ENCODE assay signal across 23 mouse cellular contexts in the genomic region with DNA sequence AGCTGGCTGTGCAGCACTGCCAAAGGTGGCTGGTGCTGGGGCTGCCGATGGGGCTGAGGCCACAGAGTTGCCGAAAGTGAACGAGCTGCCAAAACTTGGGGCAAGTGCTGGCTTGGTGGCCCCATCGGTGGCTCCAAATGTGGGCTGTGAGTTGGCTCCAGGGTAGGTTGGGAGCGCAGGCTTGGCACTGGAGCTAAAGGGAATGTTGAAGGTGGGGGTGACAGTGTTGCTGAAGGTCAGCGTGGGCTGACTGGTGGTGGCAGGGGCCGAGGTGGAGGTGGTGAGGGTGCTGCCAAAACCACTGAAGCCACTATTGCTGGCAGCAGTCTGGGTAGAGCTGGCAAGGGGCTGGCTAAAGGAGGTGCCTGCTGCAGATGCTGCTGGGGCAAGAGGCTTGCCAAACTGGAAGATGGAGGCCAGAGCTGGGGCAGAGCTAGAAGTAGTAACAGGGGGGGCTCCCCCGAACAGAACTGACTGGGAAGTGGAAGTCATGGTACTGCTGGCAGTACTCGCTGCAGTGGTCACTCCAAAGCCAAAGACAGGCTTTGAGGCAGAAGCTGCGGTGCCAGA. TPM values are rescaled to one million over a fixed set of nuclear protein-coding genes. Genes with fewer than 3 reads are reported as not detected.
"Had no signal": no experiment of that assay in that cellular context is flagged by ENCODE, and none has a peak within 500 bp of the region (broad histone marks: within the 10 kb centered on the region; RNA-seq: fewer than 3 reads in every experiment).

No protein-coding gene starts in this region.

- H3K9me3 ChIP-seq: limb, embryonic 15.5 days; liver, embryonic 12.5 days; megakaryocyte, embryonic 14.5 days; midbrain, embryonic 12.5 days; stomach, embryonic 15.5 days had no signal

- H3K4me3 ChIP-seq: limb, embryonic 15.5 days; liver, embryonic 12.5 days; megakaryocyte, embryonic 14.5 days; midbrain, embryonic 12.5 days; stomach, embryonic 15.5 days had no signal

- H3K27ac ChIP-seq: limb, embryonic 15.5 days; liver, embryonic 12.5 days; midbrain, embryonic 12.5 days; stomach, embryonic 15.5 days had no signal

- H3K4me1 ChIP-seq: limb, embryonic 15.5 days; liver, embryonic 12.5 days; midbrain, embryonic 12.5 days; stomach, embryonic 15.5 days had no signal

- DNase-seq: kidney, postnatal 36 days; layer of hippocampus, adult 9-11 months; layer of hippocampus, postnatal 36 days; lung, embryonic 14.5 days; lung, postnatal 10 days; lung, postnatal 4 days; right cerebral cortex, postnatal 14 days; thymus, adult 2 months; thymus, postnatal 25 days had no signal

- H3K27me3 ChIP-seq: limb, embryonic 15.5 days; liver, embryonic 12.5 days; megakaryocyte, embryonic 14.5 days; midbrain, embryonic 12.5 days; stomach, embryonic 15.5 days had no signal

- ATAC-seq: liver, embryonic 12.5 days had no signal

- H3K4me2 ChIP-seq: limb, embryonic 15.5 days; liver, embryonic 12.5 days; lung, embryonic 14.5 days; midbrain, embryonic 12.5 days; stomach, embryonic 15.5 days had no signal

- H3K9ac ChIP-seq: limb, embryonic 15.5 days; liver, embryonic 12.5 days; lung, embryonic 14.5 days; midbrain, embryonic 12.5 days; stomach, embryonic 15.5 days had no signal

RNA-seq across cellular contexts. Expression of gene Trim50, which starts 28.3 kb away (rescaled TPM):
- total RNA-seq: layer of hippocampus, adult 18-20 months; layer of hippocampus, postnatal 36 days; left cerebral cortex, adult 8-10 months; left cerebral cortex, postnatal 25 days; midbrain, postnatal 0 days had no signal
- polyA plus RNA-seq: limb, embryonic 11.5 days; limb, embryonic 15.5 days; liver, embryonic 12.5 days; liver, embryonic 16.5 days; lung, embryonic 14.5 days; midbrain, embryonic 12.5 days; midbrain, postnatal 0 days; neural tube, embryonic 14.5 days; thymus, adult 2 months; urinary bladder, adult 2 months had no signal

RNA-seq across cellular contexts. Expression of gene Fkbp6, which starts 31.6 kb away (rescaled TPM):
- total RNA-seq: layer of hippocampus, postnatal 36 days had no signal
- polyA plus RNA-seq: limb, embryonic 15.5 days; liver, embryonic 16.5 days; lung, embryonic 14.5 days; midbrain, embryonic 12.5 days; neural tube, embryonic 14.5 days; spleen, adult 2 months; thymus, adult 2 months; urinary bladder, adult 2 months had no signal
